Mouse (Mus musculus) forebrain, embryonic 11.5 days (tissue): ENCODE measurements at regions not wholly inside any gene's neighbourhood (a gene's known extent, or its start where the extent isn't known, plus 50 kb on each side); places are given as distances from the start of the nearest gene placed in this dataset.

Experiments used
- ATAC-seq: fragments of 200-750 bp; cut with Nextera tagmentation; replicated peaks from 2 replicates; pipeline ENCODE4 v1.8.0; 2017; ENCODE audit warnings: moderate TSS enrichment; ENCODE audit not compliant: low FRiP score
- DNase-seq: peaks from one replicate; pipeline ENCODE4 v3.0.0-alpha.2; 2017; ENCODE audit warnings: low spot score
- H3K27ac ChIP-seq: fragments of 300-500 bp; sonication (generic); 2 replicates; pipeline ENCODE4 v1.5.1; 2014; ENCODE audit warnings: low read depth, low read length
- H3K27me3 ChIP-seq: fragments of 300-500 bp; sonication (generic); 2 replicates; pipeline ENCODE4 v1.6.1; 2014; ENCODE audit warnings: mild to moderate bottlenecking, low read length, mixed read lengths; ENCODE audit not compliant: control insufficient read depth, insufficient read depth
- H3K36me3 ChIP-seq: fragments of 300-500 bp; sonication (generic); 2 replicates; pipeline ENCODE4 v1.6.1; 2014; ENCODE audit warnings: mild to moderate bottlenecking, low read length, moderate library complexity, mixed read lengths; ENCODE audit not compliant: control insufficient read depth, insufficient read depth
- H3K4me1 ChIP-seq: fragments of 300-500 bp; sonication (generic); replicated peaks from 2 replicates; pipeline ENCODE4 v1.6.1; 2014; ENCODE audit warnings: low read length, mixed read lengths; ENCODE audit not compliant: control insufficient read depth, insufficient read depth
- H3K4me2 ChIP-seq: fragments of 300-500 bp; sonication (generic); 2 replicates; pipeline ENCODE4 v1.6.1; 2014; ENCODE audit warnings: low read depth, mild to moderate bottlenecking, low read length, moderate library complexity, mixed read lengths; ENCODE audit not compliant: severe bottlenecking
- H3K4me3 ChIP-seq: fragments of 300-500 bp; sonication (generic); 2 replicates; pipeline ENCODE4 v1.5.1; 2014; ENCODE audit warnings: low read depth, low read length
- H3K9ac ChIP-seq: fragments of 300-500 bp; sonication (generic); 2 replicates; pipeline ENCODE4 v1.6.1; 2014; ENCODE audit warnings: low read length
- H3K9me3 ChIP-seq: fragments of 300-500 bp; sonication (generic); 2 replicates; pipeline ENCODE4 v1.6.1; 2016; ENCODE audit warnings: low read length, mixed read lengths; ENCODE audit not compliant: control insufficient read depth
- WGBS: fragments of 180-500 bp; shearing (Covaris S2); extraction: QIAGEN DNeasy Blood & Tissue Kit; methylation state at CpG from one replicate; pipeline ENCODE4 v1.1.7; 2014; 5-methylcytosine and 5-hydroxymethylcytosine counted together

DNA sequence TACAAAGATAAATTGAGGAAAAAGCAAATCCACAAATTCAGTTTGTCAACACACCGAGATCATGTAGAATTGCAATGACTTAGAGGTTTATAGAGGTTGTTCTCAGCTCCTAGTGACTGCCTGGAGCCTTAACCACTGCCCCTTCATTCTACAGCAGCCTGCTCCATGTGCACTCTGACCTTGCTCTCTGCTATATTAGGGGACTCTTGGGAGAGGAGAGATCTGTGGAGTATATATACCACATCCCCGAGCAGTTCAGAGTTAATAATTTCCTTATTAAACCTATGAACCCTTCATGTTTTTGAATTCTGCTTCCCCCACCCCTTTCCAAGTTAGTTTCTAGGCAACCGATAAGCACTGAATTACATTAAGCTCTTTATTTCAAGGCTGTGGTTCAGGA is 85.0 kb upstream of the Grm7 start:
- ATAC-seq (no peak), DNase-seq (no peak)
- WGBS = 85% methylated on average over 3 of the region's 3 CpGs
- H3K9ac ChIP-seq = no peak overlapping the region
- H3K27me3 ChIP-seq = no peaks in the 10 kb centered on the region
- no peaks in the 10 kb centered on the region for H3K36me3 ChIP-seq
- no peak overlapping the region for H3K27ac ChIP-seq
- H3K4me3 ChIP-seq = no peak overlapping the region
- H3K9me3 ChIP-seq = no peaks in the 10 kb centered on the region
- no peak overlapping the region for H3K4me2 ChIP-seq
- H3K4me1 ChIP-seq = no peaks in the 10 kb centered on the region

DNA sequence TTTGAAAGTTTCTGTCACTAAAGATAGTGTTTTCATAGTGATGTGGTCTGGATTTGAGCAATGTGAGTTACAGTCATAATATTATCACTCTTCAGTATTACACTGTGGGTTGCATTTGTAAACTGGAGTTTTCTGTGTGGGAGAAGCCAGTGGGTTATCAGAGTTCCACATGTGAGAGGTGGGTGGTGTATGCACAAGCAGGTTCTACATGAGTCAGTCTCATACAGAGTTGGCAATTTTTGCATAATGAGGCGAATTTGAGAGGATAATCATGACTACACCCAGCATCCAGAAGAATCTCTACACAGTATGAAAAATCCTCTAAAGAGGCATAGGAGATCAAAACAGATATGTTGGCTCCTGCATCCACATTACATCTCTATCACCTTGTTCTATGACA is 68.2 kb upstream of the Grm7 start:
- ATAC-seq (no peak), DNase-seq (no peak)
- Histone ChIP-seq H3K36me3 (no peaks in the 10 kb centered on the region), H3K4me1 (no peaks in the 10 kb centered on the region), H3K27me3 (no peaks in the 10 kb centered on the region), H3K9ac (no peak overlapping the region), H3K4me2 (no peak overlapping the region), H3K27ac (no peak overlapping the region), H3K4me3 (no peak overlapping the region), H3K9me3 (no peaks in the 10 kb centered on the region)
- WGBS = 68% methylated on average over 1 of the region's 1 CpGs
